Mouse (Mus musculus) ES-CJ7 (cell line): Measurements from ENCODE around the gene Lmbr1l.
"Not testable (repeated sequence)": the region's sequence is repeated elsewhere in the genome, so short reads cannot be mapped to it uniquely, and the experiment has no call there.

Experiments
- DNase-seq: peaks from one replicate; pipeline ENCODE4 v3.0.0; 2011; ENCODE audit warnings: low read depth, low spot score

Gene Lmbr1l

DNA sequence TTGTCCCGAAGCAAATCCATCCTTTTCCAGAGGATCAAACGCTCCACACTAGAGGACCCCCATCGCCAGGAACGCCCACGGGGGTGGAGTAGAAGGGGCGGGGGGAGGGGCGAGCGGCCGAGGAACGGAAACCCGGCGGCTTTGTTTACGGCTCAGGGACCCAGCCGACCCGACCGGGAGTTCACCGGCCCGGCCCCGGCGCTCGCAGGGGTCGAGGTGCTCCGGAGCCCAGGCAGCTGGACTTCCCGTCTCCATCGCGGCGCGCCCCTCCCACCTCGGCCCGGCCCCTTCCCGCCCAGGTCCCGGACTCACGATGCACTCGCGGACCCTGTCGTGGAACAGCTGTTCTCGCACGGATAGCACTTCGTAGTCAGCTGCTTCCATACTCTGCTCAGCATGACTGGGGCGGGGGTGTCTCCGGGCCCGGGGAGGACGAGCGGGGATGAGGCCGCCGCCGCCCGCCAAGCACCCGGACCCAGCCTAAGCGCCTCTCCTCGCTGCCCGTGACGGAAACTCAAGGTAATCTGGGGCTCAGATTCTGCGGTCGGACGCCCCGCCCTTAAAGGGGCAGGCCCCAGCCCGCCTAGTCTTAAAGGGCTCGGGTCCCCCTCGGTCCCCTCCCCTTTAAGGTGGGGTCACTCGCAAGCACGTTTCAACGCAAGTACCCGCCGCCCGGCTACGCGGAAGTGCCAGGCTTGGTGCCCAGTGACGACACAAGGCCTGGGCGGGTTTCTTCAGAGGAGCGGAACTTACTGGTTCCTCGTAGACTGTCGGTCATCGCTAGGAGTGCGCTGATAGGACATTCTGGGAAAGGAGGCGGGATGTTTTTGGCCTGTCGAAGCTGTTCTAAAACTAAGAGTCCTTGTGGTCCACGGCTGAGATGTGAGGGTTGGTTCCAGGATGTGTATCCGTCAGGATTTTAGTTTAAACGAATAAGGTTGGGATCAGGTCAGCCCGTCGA is at the start of gene Lmbr1l:
TSS of gene Lmbr1l (minus strand) at position 694 of the 961 bp plus-strand sequence.
- peak; percentile 100 for DNase-seq

DNA sequence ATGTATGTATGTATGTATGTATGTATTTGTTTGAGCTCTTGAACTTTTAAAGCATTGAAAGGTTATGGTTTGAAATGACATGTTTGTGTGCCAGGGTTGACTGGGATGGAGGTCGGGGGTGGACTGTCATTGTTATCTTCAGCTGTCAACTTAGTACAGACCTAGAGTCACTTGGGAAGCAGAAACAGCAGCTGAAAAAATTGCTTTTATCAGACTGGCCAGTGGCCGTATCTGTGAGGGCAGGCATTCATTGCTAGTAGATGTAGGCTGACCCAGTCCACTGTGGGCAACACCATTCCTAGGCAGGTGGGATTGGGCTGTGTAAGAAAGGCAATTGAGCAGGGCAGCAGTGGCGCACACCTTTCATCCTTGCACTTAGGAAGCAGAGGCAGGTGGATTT is 41.5 kb upstream of the Lmbr1l start:
- no peak for DNase-seq

DNA sequence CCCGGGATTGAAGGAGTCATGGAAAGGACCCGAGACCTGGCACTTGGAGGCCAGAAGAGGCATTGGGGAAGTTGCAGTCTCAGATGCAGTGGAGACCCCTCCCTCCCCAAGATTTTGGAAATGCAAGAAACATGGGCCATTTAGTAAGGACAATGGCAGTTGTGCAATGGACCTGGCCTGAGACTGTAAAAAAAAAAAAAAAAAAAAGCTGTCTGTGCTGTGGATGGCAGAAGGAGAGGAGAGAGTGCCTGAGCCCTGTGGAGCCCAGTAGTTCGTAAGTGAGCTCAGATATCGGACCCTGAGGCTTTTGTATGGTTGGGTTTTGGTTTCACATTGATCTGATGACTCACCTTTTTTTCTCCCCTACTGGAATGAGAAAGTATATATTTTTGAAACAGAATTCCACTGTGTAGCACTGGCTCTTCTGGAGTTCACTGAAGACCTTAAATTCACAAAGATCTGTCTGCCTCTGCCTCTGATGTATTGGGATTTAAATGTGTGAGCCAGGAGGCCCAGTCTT is 40.9 kb upstream of the Lmbr1l start:
- no peak for DNase-seq

- DNase-seq = no peak
Measured at GRCm38 (mm10) chr15:98957475-98957874, 39.4 kb upstream of the Lmbr1l start.

- no peak for DNase-seq
Measured at GRCm38 (mm10) chr15:98956000-98956399, 38.0 kb upstream of the Lmbr1l start.

- DNase-seq = no peak
Measured at GRCm38 (mm10) chr15:98955324-98955723, 37.3 kb upstream of the Lmbr1l start.

GRCm38 (mm10) chr15:98954425-98955253 is 36.6 kb upstream of the Lmbr1l start:
- DNase-seq = no peak

DNA sequence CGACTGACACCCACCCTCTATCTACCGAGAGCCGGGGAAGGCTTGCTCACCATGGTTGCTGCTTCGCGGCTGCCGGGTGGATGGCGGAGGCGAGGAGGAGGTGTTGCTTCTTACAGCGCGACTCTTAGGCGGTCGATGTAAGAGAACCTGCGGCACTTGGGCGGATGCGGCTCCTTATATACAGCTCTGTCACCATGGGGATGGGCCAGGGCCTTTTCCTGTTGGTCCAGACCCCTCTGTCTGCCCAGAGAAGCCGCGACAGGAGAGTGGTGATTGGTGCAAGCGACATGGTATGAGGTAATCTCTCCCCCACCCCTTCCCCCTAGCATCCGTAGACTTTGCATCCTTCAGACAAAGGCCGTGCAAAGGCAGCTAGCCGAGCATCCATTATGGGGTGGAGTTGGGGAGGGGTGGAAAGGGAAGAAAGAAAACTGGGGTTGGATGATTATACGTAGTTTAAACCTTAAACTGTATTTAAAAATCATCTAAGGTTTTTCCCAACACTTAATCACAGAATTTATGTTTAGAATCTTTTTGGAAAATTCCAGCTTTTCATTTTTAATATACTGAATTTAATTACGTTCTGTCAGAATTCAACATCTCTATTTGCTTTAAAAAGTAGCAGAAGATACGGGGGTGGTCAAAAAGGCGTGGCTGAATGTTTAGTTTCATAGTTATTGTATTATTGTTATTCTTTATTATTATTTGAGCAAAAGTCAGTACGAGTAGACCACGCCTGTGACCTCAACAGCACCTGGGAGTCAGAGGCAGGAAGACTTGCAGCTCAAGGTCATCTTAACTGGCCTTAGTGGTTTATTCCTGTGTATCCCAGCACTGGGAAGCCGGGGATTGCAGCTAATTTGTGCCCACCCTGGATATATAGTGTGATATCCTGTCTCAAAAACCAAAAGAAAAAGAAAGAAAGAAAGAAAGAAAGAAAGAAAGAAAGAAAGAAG is 35.6 kb upstream of the Lmbr1l start, which contains the start of the genes Gm49450 and Tuba1a:
TSS of gene Gm49450 (minus strand) at position 151 of the 956 bp plus-strand sequence.
TSS of gene Tuba1a (minus strand) at position 303 of the 956 bp plus-strand sequence.
- peak; percentile 100 for DNase-seq

DNA sequence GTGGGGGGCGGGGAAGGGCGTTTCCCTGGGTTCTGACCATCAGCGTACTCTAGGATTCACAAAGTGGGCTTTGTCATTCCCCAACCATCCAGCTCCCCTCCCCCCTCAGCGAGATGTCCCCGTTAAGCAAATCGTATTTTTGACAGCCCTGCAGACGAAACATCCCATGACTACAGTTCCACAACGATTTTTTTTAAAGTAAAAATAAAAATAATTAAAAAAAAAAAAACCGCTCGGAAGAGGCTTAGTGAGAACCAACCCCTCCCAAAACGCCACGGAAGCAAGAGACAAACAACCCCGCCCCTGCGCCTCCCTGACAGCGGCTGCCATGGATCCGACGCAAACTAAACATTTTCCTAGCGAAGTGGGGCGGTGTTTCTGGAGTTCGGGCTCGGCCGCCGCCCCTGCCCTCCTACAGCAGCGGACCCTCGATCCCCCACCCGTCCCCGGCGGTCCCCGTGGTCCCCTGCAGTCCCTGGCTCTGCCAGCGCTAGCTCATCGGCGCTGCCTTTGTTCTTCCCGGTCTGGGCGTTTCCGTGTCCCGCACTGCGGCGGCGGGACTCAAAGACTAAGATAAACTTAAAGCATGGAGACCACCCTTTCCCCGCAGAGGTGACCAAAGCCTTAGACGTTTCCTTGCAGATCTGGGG is 34.8 kb upstream of the Lmbr1l start:
- peak; percentile 85 for DNase-seq

- no peak for DNase-seq
Measured at GRCm38 (mm10) chr15:98952063-98952455, 34.0 kb upstream of the Lmbr1l start.

DNA sequence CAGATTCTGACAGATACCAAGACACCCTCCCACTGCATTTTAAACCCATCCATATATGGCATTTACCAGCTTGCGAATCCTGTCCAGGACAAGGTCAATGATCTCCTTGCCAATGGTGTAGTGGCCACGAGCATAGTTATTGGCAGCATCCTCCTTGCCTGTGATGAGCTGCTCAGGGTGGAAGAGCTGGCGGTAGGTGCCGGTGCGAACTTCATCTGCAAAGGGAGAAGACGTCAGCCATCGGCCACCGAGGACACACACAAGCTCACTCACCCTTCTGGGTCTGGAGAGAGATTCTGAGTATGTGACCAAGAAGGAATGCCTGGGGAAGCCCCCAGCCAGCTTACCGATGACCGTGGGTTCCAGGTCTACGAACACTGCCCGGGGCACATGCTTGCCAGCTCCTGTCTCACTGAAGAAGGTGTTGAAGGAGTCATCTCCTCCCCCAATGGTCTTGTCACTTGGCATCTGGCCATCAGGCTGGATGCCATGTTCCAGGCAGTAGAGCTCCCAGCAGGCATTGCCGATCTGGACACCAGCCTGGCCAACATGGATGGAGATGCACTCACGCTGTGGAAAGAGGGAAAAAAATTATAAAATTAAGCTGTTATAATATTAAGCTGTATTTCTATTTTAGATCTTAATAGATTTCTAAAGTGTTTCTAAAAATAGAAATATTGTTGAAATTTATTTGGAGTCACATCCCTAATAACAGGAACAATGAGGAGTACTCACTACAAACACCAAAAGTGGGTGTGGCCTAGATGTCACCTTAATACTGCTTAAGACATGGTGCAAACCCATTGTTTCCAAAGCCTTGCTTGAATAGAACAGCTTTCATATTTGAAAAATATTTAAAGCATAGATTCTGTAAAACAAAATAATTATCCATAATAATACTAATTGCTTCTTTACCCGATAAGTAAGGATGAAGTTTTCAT is 33.4 kb upstream of the Lmbr1l start:
- not testable (repeated sequence) for DNase-seq

GRCm38 (mm10) chr15:98949607-98949892 is 31.5 kb upstream of the Lmbr1l start:
- no peak for DNase-seq

GRCm38 (mm10) chr15:98948857-98949606 is 31.0 kb upstream of the Lmbr1l start:
- no peak for DNase-seq

DNA sequence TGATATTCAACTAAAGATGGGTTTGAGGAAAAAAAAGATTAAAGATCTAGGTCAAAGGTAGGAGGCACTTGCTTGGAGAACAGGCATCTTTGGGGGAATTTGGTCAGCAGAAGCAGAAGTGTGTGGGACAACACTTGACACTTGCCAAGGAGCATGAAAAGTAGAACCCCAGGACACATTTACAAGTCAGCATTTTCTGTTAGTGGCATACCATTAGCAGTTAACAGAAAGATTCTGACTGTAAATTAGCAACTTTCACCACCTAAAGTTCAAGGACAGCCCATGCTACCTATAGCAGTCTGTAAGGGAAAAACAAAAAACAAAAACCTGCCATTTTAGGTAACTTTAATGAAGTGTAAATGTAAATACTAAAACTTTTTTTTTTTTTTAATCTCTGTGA is 30.4 kb upstream of the Lmbr1l start:
- DNase-seq = no peak

GRCm38 (mm10) chr15:98947884-98948283 is 29.9 kb upstream of the Lmbr1l start:
- DNase-seq = no peak

DNA sequence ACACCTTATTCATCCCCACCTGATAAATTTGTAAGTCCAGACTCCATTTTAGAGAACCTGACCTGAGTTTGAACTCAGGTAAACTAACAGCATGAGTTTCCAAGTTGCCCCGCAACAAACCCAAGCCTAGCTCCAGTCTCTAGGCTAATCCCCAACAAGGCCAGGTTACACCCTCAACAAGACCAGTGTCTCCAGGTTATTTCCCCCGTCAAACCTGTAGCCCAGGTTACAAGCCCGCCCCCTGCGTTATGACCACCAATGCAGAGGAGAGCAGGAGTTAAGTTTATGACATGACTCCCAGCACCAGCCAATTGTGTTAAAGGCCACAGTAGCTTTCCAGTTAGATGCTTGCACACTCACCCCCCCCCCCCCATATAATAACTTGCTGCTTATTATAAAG is 25.1 kb upstream of the Lmbr1l start:
- peak; percentile 55 for DNase-seq

GRCm38 (mm10) chr15:98942081-98942480 is 24.1 kb upstream of the Lmbr1l start:
- DNase-seq = no peak

GRCm38 (mm10) chr15:98941539-98941938 is 23.5 kb upstream of the Lmbr1l start:
- DNase-seq = no peak

DNA sequence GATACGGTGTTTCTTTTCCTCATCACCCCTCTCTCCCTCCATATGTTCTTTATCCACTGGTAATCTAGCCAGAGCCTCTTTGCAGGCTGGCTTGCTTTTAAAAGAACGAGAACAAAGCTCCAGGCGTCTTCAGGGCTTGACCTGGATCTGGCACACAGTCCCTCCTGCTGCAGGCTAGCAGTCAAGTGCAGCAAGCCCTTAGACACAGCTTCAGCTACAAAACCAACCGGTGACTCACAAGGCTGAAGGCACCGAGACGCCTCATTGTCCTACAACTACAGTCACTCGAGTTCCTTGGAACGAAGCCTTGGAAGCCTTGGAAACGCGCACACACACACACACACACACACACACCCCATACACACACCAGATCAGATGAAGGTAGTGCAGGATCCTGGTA is 22.8 kb upstream of the Lmbr1l start:
- no peak for DNase-seq
